Mouse (Mus musculus) frontal cortex, postnatal 25 days (tissue): ENCODE data around the gene Engase.

Source experiments
- DNase-seq, 2 experiments: peaks; one replicate each; pipeline ENCODE4 v3.0.0; 2022; ENCODE audit warnings: low spot score in 2 of 2

The Engase gene

GRCm38 (mm10) chr11:118453886-118454671 lies 22.6 kb upstream of the Engase start:
- DNase-seq, result no peak

DNA sequence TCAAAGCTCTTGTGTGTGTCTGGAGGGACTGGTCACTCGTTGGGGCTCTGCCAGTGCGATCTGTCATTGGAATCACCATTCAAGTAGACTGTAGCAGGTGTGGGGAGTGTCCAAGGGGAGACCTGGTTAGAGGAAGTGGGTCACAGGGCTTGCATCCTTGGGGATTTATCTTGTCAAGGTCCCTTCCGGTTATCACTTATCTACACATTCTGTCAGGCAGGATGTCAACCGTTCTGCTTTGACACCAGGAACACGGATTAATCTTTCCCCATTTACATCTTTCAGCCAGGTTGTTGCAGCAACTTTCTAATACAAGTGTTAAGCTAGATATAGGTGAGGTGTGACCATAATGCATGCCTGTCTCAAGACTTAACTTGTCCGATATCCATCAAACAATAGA lies 20.8 kb upstream of the Engase start:
- no peak for DNase-seq

DNA sequence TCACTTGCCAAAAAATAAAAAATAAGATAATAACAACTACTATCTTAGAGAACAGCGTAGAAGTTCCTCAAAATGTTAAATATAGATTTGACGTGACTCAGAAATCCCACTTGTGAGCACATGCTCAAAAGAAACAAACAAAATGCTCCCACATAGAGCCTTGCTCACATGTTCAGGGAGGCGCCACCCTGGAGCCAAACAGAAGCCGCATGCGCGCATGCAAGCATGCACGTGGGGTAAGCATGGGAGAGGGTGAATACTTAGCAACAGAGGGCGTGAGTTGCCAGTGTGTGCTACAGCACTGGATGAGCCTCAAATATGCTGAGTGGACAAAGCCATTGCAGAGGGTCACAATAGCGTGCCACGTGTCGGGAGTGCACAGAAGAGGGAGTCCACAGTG lies 19.7 kb upstream of the Engase start:
- no peak for DNase-seq

DNA sequence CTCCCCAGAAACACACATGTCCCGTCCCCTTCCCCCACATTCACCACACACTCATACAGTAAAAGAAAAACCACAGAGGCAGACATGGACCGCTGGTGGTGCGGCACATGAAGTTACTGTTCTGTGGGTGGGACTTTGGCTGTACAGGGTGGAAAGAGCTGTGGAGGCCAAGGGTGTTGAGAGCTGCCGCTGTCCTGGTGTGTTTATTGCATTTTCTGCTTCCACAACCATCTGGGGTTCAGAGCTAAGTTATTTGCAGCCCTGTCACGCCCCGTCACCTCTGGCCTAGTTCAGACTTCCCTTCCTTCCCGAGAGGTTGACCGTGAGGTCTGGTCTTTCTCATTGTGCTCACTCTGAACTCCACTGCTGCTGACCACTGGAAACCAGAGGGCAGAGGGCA lies 17.6 kb upstream of the Engase start:
- DNase-seq, result no peak

DNA sequence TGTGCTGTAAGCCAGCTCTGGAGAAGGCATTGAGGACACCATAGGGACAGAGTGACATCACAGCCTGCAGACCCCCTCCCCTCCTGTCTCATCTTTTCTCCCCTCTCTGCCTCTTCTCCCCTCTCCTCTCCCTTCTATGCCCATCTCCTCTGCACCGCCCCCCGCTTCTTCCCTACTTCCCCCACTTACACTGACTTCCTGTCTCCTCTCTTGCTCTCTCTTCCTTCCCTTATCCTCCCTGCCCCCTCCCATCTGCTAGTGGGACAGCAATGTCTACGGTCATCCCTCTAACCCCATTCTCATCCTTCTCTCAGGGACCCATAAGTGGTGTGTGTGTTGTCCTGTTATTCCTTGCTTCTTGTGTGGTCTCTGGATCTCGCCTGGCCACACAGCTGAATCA lies 17.1 kb upstream of the Engase start:
- DNase-seq, result no peak

DNA sequence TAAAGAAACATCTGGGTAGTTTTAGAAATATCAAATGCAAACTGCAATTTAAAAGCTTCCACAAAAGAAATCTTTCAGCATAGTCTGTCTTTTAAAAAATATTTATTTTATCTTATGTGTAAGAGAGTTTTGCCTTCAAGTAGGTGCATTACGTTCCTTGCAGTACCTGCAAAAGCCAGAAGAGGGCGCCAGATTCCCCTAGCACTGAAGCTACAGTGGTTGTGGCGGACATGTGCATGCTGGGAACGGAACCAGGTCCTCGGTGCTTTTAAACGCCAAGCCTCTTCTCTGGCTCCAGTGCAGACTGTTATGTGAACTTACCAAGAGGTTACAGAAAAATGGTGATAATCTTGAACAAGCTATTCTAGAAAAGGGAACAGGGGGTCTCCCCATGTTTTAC lies 16.3 kb upstream of the Engase start:
- DNase-seq, result no peak

GRCm38 (mm10) chr11:118467441-118468035 lies 9.1 kb upstream of the Engase start:
- no peak for DNase-seq

DNA sequence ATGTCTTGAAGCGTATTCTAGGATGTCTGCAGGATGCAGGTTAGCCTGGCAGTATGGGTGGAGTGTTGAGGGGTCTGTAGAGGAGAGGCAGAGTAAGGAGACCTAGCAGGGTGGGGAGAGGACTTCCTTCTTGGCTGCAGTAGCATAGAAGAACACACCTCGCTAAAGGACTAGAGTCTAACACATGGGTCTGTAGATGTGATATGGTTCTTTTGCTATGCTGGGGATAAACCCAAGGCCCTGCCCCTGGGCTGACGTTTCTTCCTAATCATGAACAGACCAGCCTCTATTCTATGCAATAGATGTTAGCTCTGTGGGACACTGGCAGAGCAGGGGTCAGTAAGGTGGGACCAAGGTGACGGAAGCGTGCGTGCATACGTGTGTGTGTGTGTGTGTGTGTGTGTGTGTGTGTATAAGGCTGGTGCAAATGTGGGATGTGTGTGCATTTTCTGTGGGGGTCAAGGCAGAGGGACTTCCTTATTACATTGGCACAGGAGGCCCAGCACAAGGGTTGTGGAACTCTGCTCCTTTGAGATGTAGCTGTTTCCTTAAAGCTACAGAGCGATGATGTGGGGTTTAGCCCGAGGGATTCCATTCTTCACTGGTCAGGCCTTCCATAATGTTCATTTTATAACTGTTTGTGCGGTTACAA lies 7.0 kb upstream of the Engase start:
- no peak for DNase-seq

DNA sequence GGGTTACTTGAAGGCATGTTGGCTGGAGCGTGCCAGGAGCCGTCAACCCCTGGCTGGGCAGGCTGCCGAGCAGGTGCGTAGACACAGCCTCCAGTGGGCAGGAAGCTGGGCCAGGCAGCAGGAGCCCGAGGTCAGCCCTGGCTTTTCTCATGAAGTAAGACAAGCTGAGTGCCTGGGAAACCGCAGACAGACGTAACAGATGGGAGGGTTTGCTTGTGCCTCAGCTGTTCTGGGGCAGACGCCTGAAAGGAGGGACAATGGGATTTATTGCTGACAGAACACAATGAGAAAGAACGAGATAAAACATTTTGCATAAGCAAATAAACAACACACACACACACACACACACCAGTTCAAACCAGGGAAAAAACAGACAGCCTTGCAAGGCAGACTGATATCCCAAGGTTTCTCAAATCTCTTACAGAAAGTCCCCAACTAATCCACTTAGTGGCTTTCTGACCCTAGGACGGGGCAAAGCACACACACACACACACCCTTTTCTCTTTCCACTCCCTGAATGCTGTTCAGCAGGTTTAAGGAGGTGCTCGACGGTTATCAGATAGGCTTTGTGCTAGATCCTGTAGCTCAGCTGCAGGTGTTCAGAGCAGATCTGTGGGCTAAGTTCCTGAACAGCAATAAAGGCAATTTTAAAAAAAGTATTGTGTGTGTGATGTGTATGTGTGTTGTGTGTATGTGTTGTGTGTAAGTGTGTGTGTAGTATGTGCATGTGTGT lies 6.2 kb upstream of the Engase start:
- DNase-seq, result no peak

- DNase-seq, result no peak
Measured at GRCm38 (mm10) chr11:118471676-118472075, 5.0 kb upstream of the Engase start.

- no peak for DNase-seq
Measured at GRCm38 (mm10) chr11:118473161-118473560, 3.5 kb upstream of the Engase start.

DNA sequence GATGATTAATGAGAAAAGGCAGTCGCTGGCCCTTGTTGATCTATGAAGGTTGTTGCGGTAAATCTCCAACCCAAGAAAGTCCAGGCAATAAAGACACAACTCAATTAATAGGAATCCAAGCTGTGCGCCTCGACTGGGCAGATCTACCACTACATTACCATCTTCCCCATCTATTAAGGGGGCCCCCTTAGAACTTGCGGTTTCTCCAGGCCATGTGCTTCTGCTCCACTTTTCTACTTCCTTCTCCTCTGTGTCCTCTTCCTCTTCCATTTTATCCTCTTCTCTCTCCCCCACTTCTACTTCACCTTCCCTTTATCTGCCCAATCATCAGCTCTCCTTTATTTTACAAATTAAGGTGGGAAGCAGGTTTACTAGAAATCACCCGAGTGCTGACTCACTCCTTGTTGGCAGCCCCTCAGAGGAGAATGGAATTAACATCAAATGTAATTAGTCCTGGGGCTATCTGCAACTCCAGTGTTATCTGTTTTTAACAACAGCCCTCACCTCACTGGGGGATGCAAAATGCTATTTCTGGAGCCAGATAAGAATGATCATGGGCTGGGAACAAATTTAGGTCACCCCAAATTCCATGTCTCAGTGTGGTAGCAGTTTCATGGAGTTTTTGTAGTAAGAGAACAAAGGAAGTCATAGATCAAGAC lies 2.7 kb upstream of the Engase start:
- no peak for DNase-seq

GRCm38 (mm10) chr11:118475496-118476083 lies 1.0 kb upstream of the Engase start:
- DNase-seq, result no peak

DNA sequence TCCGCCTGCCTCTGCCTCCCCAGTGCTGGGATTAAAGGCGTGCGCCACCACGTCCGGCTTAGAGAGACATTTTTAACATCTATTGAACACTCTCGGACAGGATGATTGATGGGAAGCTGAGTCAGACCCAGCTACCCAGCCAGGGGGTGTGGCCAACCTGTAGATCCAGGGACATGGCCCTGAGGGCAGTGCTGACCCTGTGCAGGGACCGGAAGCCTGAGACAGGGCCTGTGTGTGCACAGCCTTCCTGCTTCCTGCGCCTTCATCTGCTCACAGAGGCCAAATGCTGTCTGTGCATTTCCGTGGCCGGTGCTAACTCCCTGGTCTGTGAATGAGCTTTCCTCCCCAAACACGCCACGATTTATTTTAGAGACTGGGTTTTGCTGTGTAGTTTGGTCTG lies 3.1 kb downstream of the Engase start:
- DNase-seq, result no peak

DNA sequence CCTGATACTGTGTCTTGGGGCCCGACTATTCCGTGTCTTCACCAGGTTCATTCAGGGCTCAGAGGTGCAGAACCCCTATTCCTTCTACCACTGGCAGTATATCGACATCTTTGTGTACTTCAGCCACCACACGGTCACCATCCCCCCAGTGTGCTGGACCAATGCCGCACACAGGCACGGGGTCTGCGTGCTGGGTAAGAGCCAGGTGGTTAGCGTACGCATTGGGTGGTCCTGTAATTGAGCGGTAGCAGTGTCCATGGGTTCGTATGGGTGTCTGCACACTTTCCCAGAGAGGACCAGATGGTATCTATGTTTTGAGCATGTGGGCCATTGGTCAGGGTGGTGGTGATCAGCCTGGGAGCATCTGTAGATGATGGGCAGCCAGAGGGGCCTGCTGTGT lies 4.6 kb downstream of the Engase start:
- DNase-seq, result no peak

GRCm38 (mm10) chr11:118481751-118482150 lies 5.1 kb downstream of the Engase start:
- no peak for DNase-seq

- DNase-seq, result no peak
Measured at GRCm38 (mm10) chr11:118484169-118484568, 7.5 kb downstream of the Engase start.

- no peak for DNase-seq
Measured at GRCm38 (mm10) chr11:118485338-118485737, 8.7 kb downstream of the Engase start.

DNA sequence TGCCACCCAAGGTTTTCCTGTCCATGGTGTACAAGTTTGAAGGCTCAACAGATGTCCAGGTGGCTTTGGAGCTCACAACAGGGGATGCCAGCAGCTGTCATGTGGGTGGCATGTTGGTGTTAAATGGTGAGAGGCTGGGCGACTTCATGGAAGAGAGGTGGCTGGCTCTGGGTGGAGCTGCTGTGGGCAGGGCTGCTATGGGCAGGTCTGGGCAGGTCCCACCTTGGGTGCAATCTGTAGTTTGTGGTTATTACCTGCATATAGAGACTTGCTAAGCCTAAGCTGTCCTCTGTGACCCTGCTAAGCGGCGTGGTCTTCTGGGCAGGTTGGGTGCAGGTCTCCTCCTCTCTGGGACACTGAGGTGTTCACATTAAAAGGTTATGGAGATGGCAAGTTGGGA lies 9.2 kb downstream of the Engase start:
- no peak for DNase-seq

DNA sequence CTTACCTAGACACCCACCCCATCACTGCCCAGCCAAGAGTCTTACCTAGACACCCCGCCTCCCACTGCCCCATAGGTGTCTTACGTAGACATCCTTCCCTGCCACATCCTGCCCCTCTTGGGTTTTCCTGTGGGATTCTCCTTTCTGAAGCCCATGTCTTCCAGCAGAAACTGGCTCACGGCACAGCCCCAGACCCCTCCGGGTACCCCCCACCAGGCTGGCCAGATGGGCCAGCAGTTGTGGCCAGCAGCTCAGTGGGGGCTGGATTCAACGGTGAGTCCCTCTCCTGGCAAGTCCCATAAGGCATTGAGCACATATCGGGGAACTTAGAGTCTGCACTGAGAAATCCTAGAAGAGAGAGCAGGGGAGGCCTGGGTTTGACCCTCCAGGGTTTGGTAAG lies 9.7 kb downstream of the Engase start:
- DNase-seq, result no peak
